Mouse (Mus musculus) E14TG2a.4 (cell line): ENCODE results near the gene Pde2a.

ENCODE experiments used
- H3K27me3 ChIP-seq: 2 replicates; pipeline ENCODE4 v1.6.1; 2014; ENCODE audit warnings: low read length, control low read depth; ENCODE audit not compliant: insufficient read depth
- H3K36me3 ChIP-seq: 2 replicates; pipeline ENCODE4 v1.6.1; 2014; ENCODE audit warnings: low read length, control low read depth; ENCODE audit not compliant: insufficient read depth
- H3K4me1 ChIP-seq: replicated peaks from 2 replicates; pipeline ENCODE4 v1.6.1; 2014; ENCODE audit warnings: low read depth, low read length, control low read depth
- H3K4me3 ChIP-seq: replicated peaks from 2 replicates; pipeline ENCODE4 v1.5.1; 2014; ENCODE audit warnings: mild to moderate bottlenecking, low read length
- H3K9me3 ChIP-seq: 2 replicates; pipeline ENCODE4 v1.6.1; 2014; ENCODE audit warnings: low read length, control low read depth
- CTCF ChIP-seq: conservative IDR thresholded peaks from 2 replicates; pipeline ENCODE4 v1.5.1; 2014; ENCODE audit warnings: low read length
- NANOG ChIP-seq: IDR thresholded peaks from 2 replicates; pipeline ENCODE4 v1.6.1; 2014; ENCODE audit warnings: borderline replicate concordance, low read length, mixed read lengths
- POU5F1 ChIP-seq: IDR thresholded peaks from 2 replicates; pipeline ENCODE4 v1.6.1; 2014; ENCODE audit warnings: low read length, borderline replicate concordance

Gene Pde2a

GRCm38 (mm10) chr7:101466581-101467081 lies 45.1 kb downstream of the Pde2a start:
- Histone ChIP-seq H3K4me1 (no peaks in the 10 kb centered on the region), H3K36me3 (no peaks in the 10 kb centered on the region), H3K9me3 (peaks cover 32% of the 10 kb centered on the region), H3K27me3 (0 out of 2 replicates have a peak, but pooled peaks cover 4% of the 10 kb centered on the region), H3K4me3 (no peak overlapping the region)
- TF ChIP-seq POU5F1 (no peak), CTCF (no peak), NANOG (no peak)

DNA sequence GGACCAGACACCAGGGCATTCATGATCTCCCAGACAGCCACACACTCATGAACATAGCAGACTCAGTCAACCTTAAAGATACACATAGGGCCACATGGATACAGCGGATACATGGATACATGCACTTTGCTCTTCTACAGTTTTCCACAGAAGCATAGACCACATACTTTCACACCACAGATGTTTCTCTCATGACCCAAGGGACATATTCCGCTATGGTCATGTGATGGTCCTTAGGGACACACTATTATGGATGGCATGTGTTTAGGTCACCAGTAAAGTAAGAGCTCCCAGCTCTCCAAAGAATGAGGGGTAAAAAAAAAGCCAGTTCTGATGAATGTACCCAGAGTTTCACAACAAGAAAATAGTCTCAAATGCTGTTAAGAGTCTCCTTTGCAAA lies 49.9 kb downstream of the Pde2a start:
- no peaks in the 10 kb centered on the region for H3K36me3 ChIP-seq
- 0 out of 2 replicates have a peak, but pooled peaks cover 10% of the 10 kb centered on the region for H3K27me3 ChIP-seq
- no peak overlapping the region for H3K4me3 ChIP-seq
- TF ChIP-seq NANOG: no peak
- TF ChIP-seq CTCF: no peak
- TF ChIP-seq POU5F1: no peak
- H3K9me3 ChIP-seq: no peaks in the 10 kb centered on the region
- H3K4me1 ChIP-seq: no peaks in the 10 kb centered on the region; the same call in 1 of the 2 replicates

- TF ChIP-seq POU5F1 (no peak), NANOG (no peak), CTCF (no peak)
- H3K27me3 ChIP-seq: 0 out of 2 replicates have a peak, but pooled peaks cover 14% of the 10 kb centered on the region
- H3K4me1 ChIP-seq: peaks cover 3% of the 10 kb centered on the region; the same call in 1 of the 2 replicates
- H3K9me3 ChIP-seq: no peaks in the 10 kb centered on the region
- no peaks in the 10 kb centered on the region for H3K36me3 ChIP-seq
- H3K4me3 ChIP-seq: no peak overlapping the region
These were observed 50.5 kb downstream of the Pde2a start for GRCm38 (mm10) chr7:101471968-101472480.

- TF ChIP-seq POU5F1: no peak
- no peak for TF ChIP-seq NANOG
- no peak for TF ChIP-seq CTCF
- H3K4me3 ChIP-seq: no peak overlapping the region
- H3K36me3 ChIP-seq: no peaks in the 10 kb centered on the region
- H3K4me1 ChIP-seq: peaks cover 7% of the 10 kb centered on the region
- no peaks in the 10 kb centered on the region for H3K9me3 ChIP-seq
- 0 out of 2 replicates have a peak, but pooled peaks cover 14% of the 10 kb centered on the region for H3K27me3 ChIP-seq
These were observed 51.4 kb downstream of the Pde2a start for GRCm38 (mm10) chr7:101472598-101473558.

DNA sequence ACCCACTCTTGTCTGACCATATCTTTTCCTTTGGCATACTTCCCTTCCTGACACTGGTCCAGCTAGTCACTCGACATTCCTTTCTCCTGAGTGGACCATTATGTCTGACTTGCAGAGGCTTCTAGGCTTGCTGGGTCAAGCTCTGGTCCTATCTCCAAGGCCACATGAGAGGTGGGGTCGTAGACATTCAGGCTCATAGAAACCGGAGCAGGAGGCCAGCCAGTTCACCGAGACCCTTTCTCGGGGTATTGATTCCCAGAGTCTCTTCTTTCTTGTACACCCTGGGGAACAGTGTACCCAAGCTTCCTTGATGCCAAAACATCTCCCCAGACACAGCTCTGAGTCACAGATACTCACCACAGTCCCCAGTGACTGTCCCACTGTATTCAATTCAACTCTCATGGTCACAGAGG lies 52.9 kb downstream of the Pde2a start:
- TF ChIP-seq NANOG (no peak), CTCF (no peak), POU5F1 (no peak)

GRCm38 (mm10) chr7:101476028-101476427 lies 54.5 kb downstream of the Pde2a start:
- Histone ChIP-seq H3K27me3 (0 out of 2 replicates have a peak, but pooled peaks cover 14% of the 10 kb centered on the region), H3K36me3 (no peaks in the 10 kb centered on the region), H3K9me3 (peaks cover 6% of the 10 kb centered on the region; the same call in 1 of the 2 replicates), H3K4me1 (peaks cover 27% of the 10 kb centered on the region), H3K4me3 (no peak overlapping the region)
- TF ChIP-seq NANOG (no peak), CTCF (no peak), POU5F1 (no peak)

More for the DNA sequence above, 52.9 kb downstream of the Pde2a start:
- Histone ChIP-seq H3K4me3 (no peak overlapping the region), H3K36me3 (no peaks in the 10 kb centered on the region), H3K4me1 (peaks cover 19% of the 10 kb centered on the region), H3K9me3 (peaks cover 2% of the 10 kb centered on the region; the same call in 1 of the 2 replicates), H3K27me3 (0 out of 2 replicates have a peak, but pooled peaks cover 14% of the 10 kb centered on the region)

DNA sequence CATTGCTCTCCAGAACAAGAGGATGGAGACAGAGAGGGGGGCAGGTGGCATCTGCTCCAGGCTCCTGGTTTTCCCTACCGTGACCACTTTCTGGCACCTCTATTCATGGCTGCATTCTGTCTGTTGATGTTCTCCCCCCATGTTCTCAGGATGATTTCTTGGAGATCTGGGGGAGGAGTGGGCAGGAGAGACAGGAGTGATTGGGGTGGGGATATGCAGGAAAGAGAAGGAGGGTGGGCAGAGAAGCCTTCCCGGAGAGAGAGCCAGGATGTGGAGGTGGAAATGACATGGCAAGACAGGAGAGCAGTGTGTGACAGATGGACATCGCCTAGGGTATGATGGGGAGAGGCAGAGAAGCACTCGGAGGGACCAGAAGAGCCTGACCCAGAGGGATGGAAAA lies 55.0 kb downstream of the Pde2a start:
- no peak overlapping the region for H3K4me3 ChIP-seq
- TF ChIP-seq NANOG (no peak), CTCF (no peak), POU5F1 (no peak)
- 0 out of 2 replicates have a peak, but pooled peaks cover 14% of the 10 kb centered on the region for H3K27me3 ChIP-seq
- H3K36me3 ChIP-seq: no peaks in the 10 kb centered on the region
- peaks cover 6% of the 10 kb centered on the region; the same call in 1 of the 2 replicates for H3K9me3 ChIP-seq
- peaks cover 29% of the 10 kb centered on the region for H3K4me1 ChIP-seq

GRCm38 (mm10) chr7:101477200-101477599 lies 55.7 kb downstream of the Pde2a start:
- no peak overlapping the region for H3K4me3 ChIP-seq
- no peaks in the 10 kb centered on the region for H3K36me3 ChIP-seq
- H3K4me1 ChIP-seq: peaks cover 29% of the 10 kb centered on the region
- H3K27me3 ChIP-seq: 0 out of 2 replicates have a peak, but pooled peaks cover 14% of the 10 kb centered on the region
- no peak for TF ChIP-seq CTCF
- TF ChIP-seq POU5F1: no peak
- TF ChIP-seq NANOG: no peak
- H3K9me3 ChIP-seq: peaks cover 6% of the 10 kb centered on the region; the same call in 1 of the 2 replicates
